Mouse (Mus musculus): Measurements from ENCODE around the gene Svop. TPM values are rescaled to one million over a fixed set of nuclear protein-coding genes. Genes with fewer than 3 reads are reported as not detected.

Svop gene
- total and polyA plus RNA-seq, 3 experiments, result 0.31 to 0.51 (median 0.38) TPM

DNA sequence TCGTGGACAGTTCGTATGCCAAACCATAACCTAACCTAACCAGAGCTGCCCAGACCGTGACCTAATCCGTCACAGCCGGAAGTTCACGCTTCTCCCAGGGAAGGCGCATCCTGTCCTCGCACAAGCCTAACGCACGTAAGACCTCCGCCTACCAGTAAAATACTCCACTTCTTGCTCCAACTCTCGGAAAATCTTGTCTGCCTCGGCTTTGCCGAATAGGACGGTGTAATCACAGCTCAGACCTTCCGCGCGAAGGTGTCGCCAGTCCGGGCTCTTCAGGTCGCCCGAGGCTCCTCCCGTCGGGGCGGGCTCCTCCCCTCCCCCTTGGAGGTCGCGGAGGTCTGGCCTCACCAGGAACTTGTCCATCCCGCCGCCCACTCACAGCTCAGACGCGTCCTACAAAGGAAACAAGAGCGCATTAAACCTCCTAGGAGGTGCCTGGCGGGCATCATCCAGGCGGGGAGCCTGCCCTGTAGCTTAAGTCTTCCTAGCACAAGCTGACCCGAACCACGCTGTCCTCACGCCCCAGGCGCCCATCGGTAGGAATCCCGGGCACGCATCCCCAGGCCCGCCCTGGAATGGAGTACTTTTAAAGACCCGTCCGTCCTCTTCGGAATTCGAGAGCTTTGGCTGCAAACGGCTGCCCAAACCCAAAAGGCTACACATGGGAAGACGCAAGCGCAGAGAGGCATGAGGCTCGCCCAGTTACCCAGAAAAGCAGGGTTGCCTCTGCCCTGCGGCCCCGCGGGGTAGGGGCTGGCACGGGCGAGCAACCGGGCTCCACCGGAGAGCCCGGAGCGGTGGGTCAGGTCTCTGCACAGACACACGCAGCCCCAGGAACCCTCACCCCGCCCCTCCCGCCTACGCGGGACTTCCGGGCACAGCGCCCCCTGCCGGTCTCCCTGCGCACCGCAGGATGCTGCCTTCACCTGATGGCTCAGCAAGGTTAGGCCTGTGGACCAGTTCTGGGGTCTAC, 36.3 kb upstream of the Svop start, which contains the start of gene Alkbh2:
TSS of gene Alkbh2 (minus strand) at position 845 of the 976 bp plus-strand sequence.
- peak within 1 kb of the TSS; percentile 72 to 84 (median 77) for H3K4me3 ChIP-seq (replicated peaks in 1 of 3; ENCODE audit: low read depth in 2 of 3, low read length in 2 of 3, poor library complexity in 1 of 3)
- peak; percentile 84 for DNase-seq (ENCODE audit: extremely low read depth)
- H3K79me2 ChIP-seq (replicated peaks; ENCODE audit: control insufficient read depth, extremely low read depth, insufficient read depth, poor library complexity, severe bottlenecking), result peaks cover 3% of the 10 kb centered on the region
- H3K4me2 ChIP-seq (ENCODE audit: insufficient read depth, low read depth, poor library complexity, severe bottlenecking), result peak within 1 kb of the TSS; percentile 58
- peak within 1 kb of the TSS; percentile 94 for H3K9ac ChIP-seq (ENCODE audit: insufficient read depth, low read depth)
- dilution Hi-C loops (cut with MboI; ENCODE audit: extremely low pct_ligation_motif_present, extremely low pct_unique_long_range_greater_than_20kb, low sequenced_read_pairs) (no loop called here), in situ Hi-C loops (cut with MboI; ENCODE audit: low pct_ligation_motif_present, low pct_unique_long_range_greater_than_20kb, low sequenced_read_pairs) (loop anchor here (10.0 kb wide), 1 partner anchor 153 kb away; no protein-coding TSS in a partner anchor)
- peaks cover 31 to 38% of the 10 kb centered on the region in 2 experiments for H3K36me3 ChIP-seq (replicated peaks in 1 of 2; ENCODE audit: control insufficient read depth in 1 of 2, insufficient read depth in 1 of 2, low read length in 1 of 2)
- H3K9me3 ChIP-seq (replicated peaks; ENCODE audit: low read length), result no peaks in the 10 kb centered on the region
- no peaks in the 10 kb centered on the region for H3K27me3 ChIP-seq (replicated peaks)
- H3K27ac ChIP-seq (ENCODE audit: insufficient read depth, low read depth), result peak within 1 kb of the TSS; percentile 96
- peaks cover 10 to 38% of the 10 kb centered on the region in 2 experiments; a peak in 3 of 4 replicates for H3K4me1 ChIP-seq (ENCODE audit: control insufficient read depth in 1 of 2, insufficient read depth in 2 of 2)
- TF ChIP-seq POLR2A (IDR thresholded peaks at IDR 0.05; ENCODE audit: low read depth, low read length) (peak; percentile 80), MEF2A (IDR thresholded peaks at IDR 0.05; ENCODE audit: borderline replicate concordance, low read depth, low read length) (peak; percentile 80), ZMIZ1 (IDR thresholded peaks at IDR 0.05; ENCODE audit: low read depth, low read length) (peak; percentile 63), MAZ (IDR thresholded peaks at IDR 0.05; ENCODE audit: low read depth, low read length) (peak; percentile 99), JUN (IDR thresholded peaks at IDR 0.05; ENCODE audit: insufficient read depth, low read depth, low read length) (no peak), NELFE (IDR thresholded peaks at IDR 0.05; ENCODE audit: low read depth, low read length) (peak; percentile 56; the same call in 1 of the 2 replicates), PAX5 (IDR thresholded peaks at IDR 0.05; ENCODE audit: low read length) (no peak), ZC3H11A (IDR thresholded peaks at IDR 0.05; ENCODE audit: low read depth, low read length) (no peak), IRF4 (IDR thresholded peaks at IDR 0.05; ENCODE audit: low read depth, low read length) (peak; percentile 75), MAX (IDR thresholded peaks at IDR 0.05; ENCODE audit: low read length) (peak; percentile 67; the same call in 1 of the 2 replicates), E2F4 (IDR thresholded peaks at IDR 0.05; ENCODE audit: insufficient replicate concordance, low read depth, low read length) (no peak), TBP (conservative IDR thresholded peaks at IDR 0.05; ENCODE audit: low read depth, low read length) (peak; percentile 73), TCF12 (IDR thresholded peaks at IDR 0.05; ENCODE audit: low read depth, low read length) (peak; percentile 70), EP300 (IDR thresholded peaks at IDR 0.05; ENCODE audit: low read length) (no peak), BHLHE40 (IDR thresholded peaks at IDR 0.05; ENCODE audit: low read depth, low read length) (peak; percentile 72), ZKSCAN1 (IDR thresholded peaks at IDR 0.05; ENCODE audit: borderline replicate concordance, low read depth, low read length) (no peak), ETS1 (conservative IDR thresholded peaks at IDR 0.05; ENCODE audit: low read depth, low read length) (0 out of 2 replicates have a peak, but pooled peaks have one; percentile 11), HCFC1 (IDR thresholded peaks at IDR 0.05; ENCODE audit: low read depth, low read length) (peak; percentile 60), MXI1 (IDR thresholded peaks at IDR 0.05; ENCODE audit: low read depth, low read length) (peak; percentile 65), MAFK (IDR thresholded peaks at IDR 0.05; ENCODE audit: insufficient replicate concordance, low read length) (0 out of 2 replicates have a peak, but pooled peaks have one; percentile 44), ELF1 (IDR thresholded peaks at IDR 0.05; ENCODE audit: low read depth, low read length) (peak; percentile 94), USF2 (conservative IDR thresholded peaks at IDR 0.05; ENCODE audit: low read depth, low read length) (no peak), ZNF384 (IDR thresholded peaks at IDR 0.05; ENCODE audit: low read depth, low read length) (no peak), CTCF (conservative IDR thresholded peaks at IDR 0.05 in 1 of 2, IDR thresholded peaks at IDR 0.05 in 1 of 2; ENCODE audit: low read depth in 2 of 2, low read length in 2 of 2) (peak; percentile 72 to 89), KAT2A (IDR thresholded peaks at IDR 0.05; ENCODE audit: insufficient replicate concordance, low read length) (0 out of 2 replicates have a peak, but pooled peaks have one; percentile 27), SMC3 (IDR thresholded peaks at IDR 0.05; ENCODE audit: low read depth, low read length) (peak; percentile 65), USF1 (IDR thresholded peaks at IDR 0.05; ENCODE audit: low read depth, low read length) (no peak), RAD21 (IDR thresholded peaks at IDR 0.05; ENCODE audit: low read depth, low read length) (peak; percentile 24), POLR2AphosphoS2 (IDR thresholded peaks at IDR 0.05; ENCODE audit: low read depth, low read length) (peak; percentile 42; the same call in 1 of the 2 replicates), CHD1 (IDR thresholded peaks at IDR 0.05; ENCODE audit: low read depth, low read length) (no peak; the same call in 1 of the 2 replicates), GABPA (IDR thresholded peaks at IDR 0.05; ENCODE audit: insufficient replicate concordance, low read depth, low read length) (no peak), CHD2 (IDR thresholded peaks at IDR 0.05; ENCODE audit: low read length) (0 out of 2 replicates have a peak, but pooled peaks have one; percentile 37), JUND (conservative IDR thresholded peaks at IDR 0.05; ENCODE audit: low read depth, low read length) (no peak), NRF1 (IDR thresholded peaks at IDR 0.05; ENCODE audit: low read depth, low read length) (0 out of 2 replicates have a peak, but pooled peaks have one; percentile 40), MYC (IDR thresholded peaks at IDR 0.05; ENCODE audit: low read depth, low read length) (peak; percentile 66), UBTF (IDR thresholded peaks at IDR 0.05; ENCODE audit: low read depth, low read length) (no peak), RCOR1 (conservative IDR thresholded peaks at IDR 0.05; ENCODE audit: low read depth, low read length) (no peak)
